Mouse (Mus musculus) fat pad, adult 2 months (tissue): ENCODE data around the gene Glg1.
"Not testable (repeated sequence)": the region's sequence is repeated elsewhere in the genome, so short reads cannot be mapped to it uniquely, and the experiment has no call there.

Experiments used
- DNase-seq: peaks from one replicate; pipeline ENCODE4 v3.0.0-alpha.2; 2011; ENCODE audit warnings: low read depth, low spot score; ENCODE audit errors: extremely low read depth

Gene Glg1

GRCm38 (mm10) chr8:111155721-111156436, 103.1 kb downstream of the Glg1 start:
- no peak for DNase-seq

- not testable (repeated sequence) for DNase-seq
These were observed 113.5 kb downstream of the Glg1 start for GRCm38 (mm10) chr8:111145460-111146012.

GRCm38 (mm10) chr8:111144901-111145459, 114.0 kb downstream of the Glg1 start:
- DNase-seq: not testable (repeated sequence)

- no peak for DNase-seq
These were observed 116.5 kb downstream of the Glg1 start for GRCm38 (mm10) chr8:111142521-111142920.

GRCm38 (mm10) chr8:111130756-111131155, 128.3 kb downstream of the Glg1 start:
- peak; percentile 88 for DNase-seq

GRCm38 (mm10) chr8:111119481-111119880, 139.5 kb downstream of the Glg1 start:
- DNase-seq: no peak

GRCm38 (mm10) chr8:111114891-111115290, 144.1 kb downstream of the Glg1 start:
- no peak for DNase-seq
